Mouse (Mus musculus) c-Kit-negative CD71-positive TER-119-positive erythroid progenitor cells, embryonic 14.5 days (primary cell): ENCODE data around the gene Ccnl2.
"Not testable (repeated sequence)": the region's sequence is repeated elsewhere in the genome, so short reads cannot be mapped to it uniquely, and the experiment has no call there.

ENCODE experiments used
- DNase-seq: peaks from one replicate; pipeline ENCODE4 v3.0.0-alpha.2; 2013; ENCODE audit warnings: low read depth, low spot score

Ccnl2 gene

GRCm38 (mm10) chr4:155811929-155812664 lies at the start of gene Ccnl2:
Ccnl2 (plus strand) TSS chr4:155812489.
- DNase-seq, result peak; percentile 92

- DNase-seq, result no peak
Observed at GRCm38 (mm10) chr4:155769496-155769879, 42.8 kb upstream of the Ccnl2 start.

- peak; percentile 70 for DNase-seq
Observed at GRCm38 (mm10) chr4:155769880-155770512, 42.3 kb upstream of the Ccnl2 start.

- DNase-seq, result no peak
Observed at GRCm38 (mm10) chr4:155770626-155771025, 41.7 kb upstream of the Ccnl2 start.

- DNase-seq, result no peak
Observed at GRCm38 (mm10) chr4:155771706-155772105, 40.6 kb upstream of the Ccnl2 start.

- no peak for DNase-seq
Observed at GRCm38 (mm10) chr4:155772786-155773185, 39.5 kb upstream of the Ccnl2 start.

- no peak for DNase-seq
Observed at GRCm38 (mm10) chr4:155773335-155774078, 38.8 kb upstream of the Ccnl2 start.

GRCm38 (mm10) chr4:155774280-155774754 lies 38.0 kb upstream of the Ccnl2 start, which contains the start of gene Vwa1:
Vwa1 (minus strand) TSS chr4:155774698.
- DNase-seq, result peak; percentile 43

- no peak for DNase-seq
Observed at GRCm38 (mm10) chr4:155774971-155775740, 37.1 kb upstream of the Ccnl2 start.

- DNase-seq, result no peak
Observed at GRCm38 (mm10) chr4:155775855-155776254, 36.4 kb upstream of the Ccnl2 start.

GRCm38 (mm10) chr4:155776704-155777335 lies 35.5 kb upstream of the Ccnl2 start:
- DNase-seq, result no peak

- DNase-seq, result no peak
Observed at GRCm38 (mm10) chr4:155777816-155778215, 34.5 kb upstream of the Ccnl2 start.

GRCm38 (mm10) chr4:155779498-155779897 lies 32.8 kb upstream of the Ccnl2 start:
- no peak for DNase-seq

GRCm38 (mm10) chr4:155780895-155781294 lies 31.4 kb upstream of the Ccnl2 start:
- DNase-seq, result no peak

GRCm38 (mm10) chr4:155783486-155784080 lies 28.7 kb upstream of the Ccnl2 start:
- no peak for DNase-seq

GRCm38 (mm10) chr4:155784081-155784701 lies 28.1 kb upstream of the Ccnl2 start:
- no peak for DNase-seq

- no peak for DNase-seq
Observed at GRCm38 (mm10) chr4:155785246-155785645, 27.0 kb upstream of the Ccnl2 start.

- no peak for DNase-seq
Observed at GRCm38 (mm10) chr4:155785819-155786218, 26.5 kb upstream of the Ccnl2 start, which contains the start of gene Tmem88b. Tmem88b (minus strand) TSS chr4:155785874.

- no peak for DNase-seq
Observed at GRCm38 (mm10) chr4:155788300-155788699, 24.0 kb upstream of the Ccnl2 start.

- not testable (repeated sequence) for DNase-seq
Observed at GRCm38 (mm10) chr4:155788833-155789232, 23.5 kb upstream of the Ccnl2 start.
